Mouse (Mus musculus) forebrain, postnatal 0 days (tissue): ENCODE data around the gene Mob3b. TPM values are rescaled to one million over a fixed set of nuclear protein-coding genes. Genes with fewer than 3 reads are reported as not detected.

ENCODE experiments used
- ATAC-seq: fragments of 200-750 bp; cut with Nextera tagmentation; 2 replicates; pipeline ENCODE4 v1.8.0; 2017; ENCODE audit warnings: mild to moderate bottlenecking, moderate library complexity
- DNase-seq: peaks from one replicate; pipeline ENCODE4 v3.0.0-alpha.2; 2015
- H3K27ac ChIP-seq: fragments of 300-500 bp; sonication (generic); 2 replicates; pipeline ENCODE4 v1.5.1; 2014; ENCODE audit warnings: low read depth, mild to moderate bottlenecking, antibody characterized with exemption, low read length, moderate library complexity, mixed read lengths
- H3K27me3 ChIP-seq: fragments of 300-500 bp; sonication (generic); 2 replicates; pipeline ENCODE4 v1.6.1; 2014; ENCODE audit warnings: mild to moderate bottlenecking, low read length, mixed read lengths; ENCODE audit not compliant: insufficient read depth
- H3K36me3 ChIP-seq: fragments of 300-500 bp; sonication (generic); 2 replicates; pipeline ENCODE4 v1.6.1; 2014; ENCODE audit warnings: mild to moderate bottlenecking, moderate library complexity; ENCODE audit not compliant: insufficient read depth
- H3K4me1 ChIP-seq: fragments of 300-500 bp; sonication (generic); 2 replicates; pipeline ENCODE4 v1.6.1; 2014; ENCODE audit warnings: antibody characterized with exemption; ENCODE audit not compliant: insufficient read depth
- H3K4me2 ChIP-seq: fragments of 300-500 bp; sonication (generic); 2 replicates; pipeline ENCODE4 v1.6.1; 2014; ENCODE audit warnings: low read depth, mild to moderate bottlenecking, moderate library complexity
- H3K4me3 ChIP-seq: fragments of 300-500 bp; sonication (generic); 2 replicates; pipeline ENCODE4 v1.5.1; 2014; ENCODE audit warnings: low read depth, low read length, mixed read lengths
- H3K9ac ChIP-seq: fragments of 300-500 bp; sonication (generic); 2 replicates; pipeline ENCODE4 v1.6.1; 2014; ENCODE audit warnings: mild to moderate bottlenecking
- H3K9me3 ChIP-seq: fragments of 300-500 bp; sonication (generic); 2 replicates; pipeline ENCODE4 v1.6.1; 2016; ENCODE audit warnings: low read length
- CTCF ChIP-seq: sonication (generic); IDR thresholded peaks from 2 replicates; pipeline ENCODE4 v1.5.1; 2016; ENCODE audit warnings: antibody characterized with exemption, control low read depth, low read depth
- WGBS: fragments of 180-500 bp; shearing (Covaris S2); extraction: QIAGEN DNeasy Blood & Tissue Kit; methylation state at CpG from one replicate; pipeline ENCODE4 v1.1.7; 2014; 5-methylcytosine and 5-hydroxymethylcytosine counted together
- polyA plus RNA-seq: library from polyadenylated mRNA; unstranded; fragments of >200 nt; fragmentation: Nextera tagmentation; extraction: Ambion mirVana; gene quantifications from 2 replicates; pipeline ENCODE4 v1.2.1, GENCODE M21; 2015
- total RNA-seq: library from RNA; depleted of rRNA; stranded (reverse); fragments of >200 nt; gene quantifications from 2 replicates; pipeline ENCODE4 v1.2.3, GENCODE M21; 2014

Gene Mob3b
- total and polyA plus RNA-seq, 2 experiments from 2014 or later: 3.0 to 4.3 TPM

GRCm38 (mm10) chr4:35065075-35065838 lies 92.0 kb downstream of the Mob3b start:
- Histone ChIP-seq H3K9me3 (no peaks in the 10 kb centered on the region), H3K36me3 (no peaks in the 10 kb centered on the region), H3K27me3 (no peaks in the 10 kb centered on the region), H3K4me3 (no peak overlapping the region), H3K4me1 (peaks cover 9% of the 10 kb centered on the region; the same call in 1 of the 2 replicates), H3K27ac (peak overlapping the region; percentile 41; the same call in 1 of the 2 replicates), H3K4me2 (no peak overlapping the region; the same call in 1 of the 2 replicates), H3K9ac (no peak overlapping the region)
- DNase-seq (no peak), ATAC-seq (0 out of 2 replicates have a peak, but pooled peaks have one; percentile 43)
- peak; percentile 28; the same call in 1 of the 2 replicates for TF ChIP-seq CTCF
- WGBS: 37% methylated on average over 15 of the region's 15 CpGs

- no peak overlapping the region for H3K9ac ChIP-seq
- peaks cover 9% of the 10 kb centered on the region; the same call in 1 of the 2 replicates for H3K4me1 ChIP-seq
- H3K36me3 ChIP-seq: no peaks in the 10 kb centered on the region
- H3K27ac ChIP-seq: no peak overlapping the region
- H3K27me3 ChIP-seq: no peaks in the 10 kb centered on the region
- DNase-seq (no peak), ATAC-seq (no peak)
- TF ChIP-seq CTCF: no peak
- no peak overlapping the region for H3K4me2 ChIP-seq
- no peak overlapping the region for H3K4me3 ChIP-seq
- H3K9me3 ChIP-seq: no peaks in the 10 kb centered on the region
- 78% methylated on average over 7 of the region's 7 CpGs for WGBS
Observed at GRCm38 (mm10) chr4:35063146-35063719, 94.1 kb downstream of the Mob3b start.

GRCm38 (mm10) chr4:35060964-35061363 lies 96.3 kb downstream of the Mob3b start:
- Histone ChIP-seq H3K27me3 (no peaks in the 10 kb centered on the region), H3K9ac (no peak overlapping the region), H3K9me3 (no peaks in the 10 kb centered on the region), H3K36me3 (no peaks in the 10 kb centered on the region), H3K4me1 (peaks cover 9% of the 10 kb centered on the region; the same call in 1 of the 2 replicates), H3K27ac (no peak overlapping the region), H3K4me2 (no peak overlapping the region), H3K4me3 (no peak overlapping the region)
- no peak for DNase-seq
- 84% methylated on average over 1 of the region's 1 CpGs for WGBS
- no peak for ATAC-seq
- TF ChIP-seq CTCF: no peak

DNA sequence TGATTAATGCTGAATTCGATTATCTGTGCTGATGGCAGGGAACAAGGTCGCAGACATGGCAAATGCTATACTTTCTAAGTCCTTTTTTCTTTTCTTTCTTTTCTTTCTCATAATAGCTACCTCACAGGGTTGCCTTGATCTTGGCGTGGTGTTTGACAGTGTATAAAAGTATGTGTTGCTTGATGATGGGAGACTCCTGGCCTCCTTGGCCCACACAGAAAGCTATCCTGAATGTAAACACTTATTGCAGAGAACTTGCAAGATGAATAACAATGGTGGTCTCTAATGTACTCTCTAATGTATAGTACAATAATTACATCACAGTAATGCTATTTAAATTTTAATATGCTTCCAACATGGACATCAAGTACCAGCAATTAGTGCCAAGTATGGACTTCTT lies 96.9 kb downstream of the Mob3b start:
- Histone ChIP-seq H3K9me3 (no peaks in the 10 kb centered on the region), H3K27ac (no peak overlapping the region), H3K4me2 (no peak overlapping the region), H3K27me3 (no peaks in the 10 kb centered on the region), H3K9ac (no peak overlapping the region), H3K4me1 (peaks cover 3% of the 10 kb centered on the region; the same call in 1 of the 2 replicates), H3K4me3 (no peak overlapping the region), H3K36me3 (no peaks in the 10 kb centered on the region)
- DNase-seq: no peak
- no peak for ATAC-seq
- 75% methylated on average over 3 of the region's 3 CpGs for WGBS
- TF ChIP-seq CTCF: no peak

DNA sequence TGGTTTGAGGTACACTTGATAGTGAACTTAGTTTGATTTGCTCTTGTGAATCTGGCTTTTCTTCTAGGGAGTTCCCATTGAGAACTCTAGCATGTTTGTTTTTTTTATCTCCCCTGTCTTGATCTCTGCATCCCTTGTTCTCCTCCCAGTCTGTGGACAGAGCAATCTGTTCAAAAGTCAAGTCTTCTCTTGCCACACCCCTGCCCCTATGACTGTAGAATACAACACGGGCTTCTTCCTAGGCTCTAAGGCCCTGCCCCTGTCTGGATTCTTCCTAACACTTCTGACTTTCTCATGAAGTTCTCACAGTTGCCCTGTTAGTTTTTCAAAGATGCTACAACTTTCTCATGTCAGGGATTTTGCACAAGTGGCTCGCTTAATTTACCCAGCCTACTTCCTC lies 102.9 kb downstream of the Mob3b start:
- Histone ChIP-seq H3K4me2 (no peak overlapping the region), H3K4me3 (no peak overlapping the region), H3K4me1 (no peaks in the 10 kb centered on the region), H3K27me3 (no peaks in the 10 kb centered on the region), H3K36me3 (no peaks in the 10 kb centered on the region), H3K9ac (no peak overlapping the region), H3K9me3 (no peaks in the 10 kb centered on the region), H3K27ac (no peak overlapping the region)
- TF ChIP-seq CTCF: no peak
- 94% methylated on average over 2 of the region's 2 CpGs for WGBS
- ATAC-seq (no peak), DNase-seq (no peak)

GRCm38 (mm10) chr4:35052174-35052942 lies 104.9 kb downstream of the Mob3b start:
- H3K4me2 ChIP-seq: no peak overlapping the region
- TF ChIP-seq CTCF: no peak
- no peaks in the 10 kb centered on the region for H3K9me3 ChIP-seq
- DNase-seq: no peak
- no peak overlapping the region for H3K4me3 ChIP-seq
- H3K27ac ChIP-seq: no peak overlapping the region
- no peak for ATAC-seq
- no peak overlapping the region for H3K9ac ChIP-seq
- 90% methylated on average over 6 of the region's 6 CpGs for WGBS
- no peaks in the 10 kb centered on the region for H3K36me3 ChIP-seq
- no peaks in the 10 kb centered on the region for H3K27me3 ChIP-seq
- H3K4me1 ChIP-seq: no peaks in the 10 kb centered on the region
